Mouse (Mus musculus): ENCODE data around the gene Anxa2. TPM values are rescaled to one million over a fixed set of nuclear protein-coding genes. Genes with fewer than 3 reads are reported as not detected.

The Anxa2 gene
- polyA plus RNA-seq, 1 experiment from 2014 or later: 98.0 TPM

GRCm38 (mm10) chr9:69488510-69488909, 35.1 kb downstream of the Anxa2 start:
- Histone ChIP-seq H3K27me3 (replicated peaks) (no peaks in the 10 kb centered on the region), H3K27ac (no peak overlapping the region), H3K36me3 (peaks cover 73% of the 10 kb centered on the region), H3K9me3 (replicated peaks) (0 out of 2 replicates have a peak, but pooled peaks cover 4% of the 10 kb centered on the region), H3K9ac (no peak overlapping the region), H3K4me3 (no peak overlapping the region), H3K4me2 (no peak overlapping the region), H3K4me1 (0 out of 2 replicates have a peak, but pooled peaks cover 4% of the 10 kb centered on the region)
- 25% methylated on average over 8 of the region's 8 CpGs for whole genome bisulfite sequencing (ENCODE audit: insufficient replicate concordance)
- no peak for ATAC-seq

- Histone ChIP-seq H3K36me3 (peaks cover 72% of the 10 kb centered on the region), H3K9ac (no peak overlapping the region), H3K4me1 (0 out of 2 replicates have a peak, but pooled peaks cover 4% of the 10 kb centered on the region), H3K27me3 (replicated peaks) (no peaks in the 10 kb centered on the region), H3K9me3 (replicated peaks) (0 out of 2 replicates have a peak, but pooled peaks cover 4% of the 10 kb centered on the region), H3K4me2 (no peak overlapping the region), H3K4me3 (no peak overlapping the region), H3K27ac (no peak overlapping the region)
- 36% methylated on average over 5 of the region's 5 CpGs for WGBS (ENCODE audit: insufficient replicate concordance)
- ATAC-seq: no peak
These were observed 35.6 kb downstream of the Anxa2 start for GRCm38 (mm10) chr9:69488972-69489371.

- Histone ChIP-seq H3K9ac (no peak overlapping the region), H3K4me3 (no peak overlapping the region), H3K27me3 (replicated peaks) (no peaks in the 10 kb centered on the region), H3K36me3 (peaks cover 46% of the 10 kb centered on the region), H3K27ac (no peak overlapping the region), H3K4me1 (0 out of 2 replicates have a peak, but pooled peaks cover 4% of the 10 kb centered on the region), H3K4me2 (no peak overlapping the region), H3K9me3 (replicated peaks) (0 out of 2 replicates have a peak, but pooled peaks cover 4% of the 10 kb centered on the region)
- ATAC-seq: no peak
- WGBS (ENCODE audit: insufficient replicate concordance): 87% methylated on average over 6 of the region's 6 CpGs
These were observed 39.4 kb downstream of the Anxa2 start for GRCm38 (mm10) chr9:69492809-69493208.

GRCm38 (mm10) chr9:69502504-69502903, 49.1 kb downstream of the Anxa2 start:
- H3K4me3 ChIP-seq: no peak overlapping the region
- WGBS (ENCODE audit: insufficient replicate concordance): 28% methylated on average over 6 of the region's 6 CpGs
- no peaks in the 10 kb centered on the region for H3K4me1 ChIP-seq

GRCm38 (mm10) chr9:69505611-69506010, 52.2 kb downstream of the Anxa2 start:
- WGBS (ENCODE audit: insufficient replicate concordance): 11% methylated on average over 7 of the region's 7 CpGs

More at GRCm38 (mm10) chr9:69502504-69502903, 49.1 kb downstream of the Anxa2 start:
- H3K9me3 ChIP-seq (replicated peaks): no peaks in the 10 kb centered on the region
- ATAC-seq: no peak
- H3K9ac ChIP-seq: no peak overlapping the region
- no peak overlapping the region for H3K27ac ChIP-seq
- peaks cover 10% of the 10 kb centered on the region for H3K27me3 ChIP-seq (replicated peaks)
- H3K36me3 ChIP-seq: no peaks in the 10 kb centered on the region
- no peak overlapping the region for H3K4me2 ChIP-seq

GRCm38 (mm10) chr9:69507206-69507605, 53.8 kb downstream of the Anxa2 start:
- Histone ChIP-seq H3K4me1 (no peaks in the 10 kb centered on the region), H3K9me3 (replicated peaks) (no peaks in the 10 kb centered on the region), H3K36me3 (no peaks in the 10 kb centered on the region), H3K4me2 (no peak overlapping the region), H3K9ac (no peak overlapping the region), H3K4me3 (no peak overlapping the region), H3K27ac (no peak overlapping the region), H3K27me3 (replicated peaks) (peaks cover 12% of the 10 kb centered on the region)
- no peak for ATAC-seq
- 54% methylated on average over 11 of the region's 11 CpGs for WGBS (ENCODE audit: insufficient replicate concordance)

More at GRCm38 (mm10) chr9:69505611-69506010, 52.2 kb downstream of the Anxa2 start:
- H3K9ac ChIP-seq: no peak overlapping the region
- H3K4me1 ChIP-seq: no peaks in the 10 kb centered on the region
- no peak for ATAC-seq
- H3K4me2 ChIP-seq: no peak overlapping the region
- H3K4me3 ChIP-seq: no peak overlapping the region
- H3K27me3 ChIP-seq (replicated peaks): peaks cover 12% of the 10 kb centered on the region
- no peak overlapping the region for H3K27ac ChIP-seq
- no peaks in the 10 kb centered on the region for H3K36me3 ChIP-seq
- H3K9me3 ChIP-seq (replicated peaks): no peaks in the 10 kb centered on the region

- ATAC-seq: no peak
- Histone ChIP-seq H3K9me3 (replicated peaks) (no peaks in the 10 kb centered on the region), H3K9ac (no peak overlapping the region), H3K4me2 (no peak overlapping the region), H3K27me3 (replicated peaks) (peaks cover 12% of the 10 kb centered on the region), H3K36me3 (no peaks in the 10 kb centered on the region), H3K4me3 (no peak overlapping the region), H3K4me1 (no peaks in the 10 kb centered on the region), H3K27ac (no peak overlapping the region)
- WGBS (ENCODE audit: insufficient replicate concordance): 51% methylated on average over 8 of the region's 8 CpGs
These were observed 54.6 kb downstream of the Anxa2 start for GRCm38 (mm10) chr9:69508016-69508415.

- Histone ChIP-seq H3K9ac (no peak overlapping the region), H3K36me3 (no peaks in the 10 kb centered on the region), H3K27me3 (replicated peaks) (peaks cover 6% of the 10 kb centered on the region), H3K27ac (no peak overlapping the region), H3K4me2 (no peak overlapping the region), H3K4me1 (no peaks in the 10 kb centered on the region), H3K9me3 (replicated peaks) (no peaks in the 10 kb centered on the region), H3K4me3 (no peak overlapping the region)
- 50% methylated on average over 11 of the region's 11 CpGs for whole genome bisulfite sequencing (ENCODE audit: insufficient replicate concordance)
- no peak for ATAC-seq
These were observed 58.6 kb downstream of the Anxa2 start for GRCm38 (mm10) chr9:69511881-69512590.

- Histone ChIP-seq H3K27ac (no peak overlapping the region), H3K9ac (no peak overlapping the region), H3K4me3 (no peak overlapping the region), H3K4me1 (no peaks in the 10 kb centered on the region), H3K4me2 (no peak overlapping the region), H3K27me3 (replicated peaks) (no peaks in the 10 kb centered on the region), H3K9me3 (replicated peaks) (no peaks in the 10 kb centered on the region), H3K36me3 (no peaks in the 10 kb centered on the region)
- no peak for ATAC-seq
- WGBS (ENCODE audit: insufficient replicate concordance): 67% methylated on average over 1 of the region's 1 CpGs
These were observed 59.3 kb downstream of the Anxa2 start for GRCm38 (mm10) chr9:69512726-69513125.

- Histone ChIP-seq H3K36me3 (no peaks in the 10 kb centered on the region), H3K4me2 (no peak overlapping the region), H3K9me3 (replicated peaks) (no peaks in the 10 kb centered on the region), H3K9ac (no peak overlapping the region), H3K4me1 (no peaks in the 10 kb centered on the region), H3K4me3 (no peak overlapping the region), H3K27ac (no peak overlapping the region), H3K27me3 (replicated peaks) (no peaks in the 10 kb centered on the region)
- 71% methylated on average over 8 of the region's 8 CpGs for WGBS (ENCODE audit: insufficient replicate concordance)
- ATAC-seq: no peak
These were observed 60.8 kb downstream of the Anxa2 start for GRCm38 (mm10) chr9:69514206-69514605.

- H3K36me3 ChIP-seq: no peaks in the 10 kb centered on the region
- 73% methylated on average over 7 of the region's 7 CpGs for WGBS (ENCODE audit: insufficient replicate concordance)
These were observed 62.0 kb downstream of the Anxa2 start for GRCm38 (mm10) chr9:69515416-69515815.

GRCm38 (mm10) chr9:69517387-69518035, 64.1 kb downstream of the Anxa2 start:
- no peak overlapping the region for H3K9ac ChIP-seq
- H3K4me1 ChIP-seq: no peaks in the 10 kb centered on the region
- ATAC-seq: no peak
- no peak overlapping the region for H3K4me2 ChIP-seq
- H3K27ac ChIP-seq: no peak overlapping the region
- H3K27me3 ChIP-seq (replicated peaks): no peaks in the 10 kb centered on the region
- H3K9me3 ChIP-seq (replicated peaks): no peaks in the 10 kb centered on the region
- WGBS (ENCODE audit: insufficient replicate concordance): 70% methylated on average over 20 of the region's 20 CpGs
- no peaks in the 10 kb centered on the region for H3K36me3 ChIP-seq
- H3K4me3 ChIP-seq: no peak overlapping the region

More at GRCm38 (mm10) chr9:69515416-69515815, 62.0 kb downstream of the Anxa2 start:
- no peak overlapping the region for H3K4me2 ChIP-seq
- ATAC-seq: no peak
- no peak overlapping the region for H3K4me3 ChIP-seq
- no peaks in the 10 kb centered on the region for H3K27me3 ChIP-seq (replicated peaks)
- H3K9me3 ChIP-seq (replicated peaks): no peaks in the 10 kb centered on the region
- no peak overlapping the region for H3K27ac ChIP-seq
- no peaks in the 10 kb centered on the region for H3K4me1 ChIP-seq
- no peak overlapping the region for H3K9ac ChIP-seq

Measured in liver, embryonic 12.5 days (tissue).